Mouse (Mus musculus): ENCODE data around the gene Kmt2c. TPM values are rescaled to one million over a fixed set of nuclear protein-coding genes. Genes with fewer than 3 reads are reported as not detected.
A peak's percentile ranks its signal among the peaks of the same experiment; 100 is the strongest.
"Not testable (repeated sequence)": the region's sequence is repeated elsewhere in the genome, so short reads cannot be mapped to it uniquely, and the experiment has no call there.

Kmt2c gene
- polyA plus RNA-seq, 1 experiment from 2014 or later, result 15.3 TPM

DNA sequence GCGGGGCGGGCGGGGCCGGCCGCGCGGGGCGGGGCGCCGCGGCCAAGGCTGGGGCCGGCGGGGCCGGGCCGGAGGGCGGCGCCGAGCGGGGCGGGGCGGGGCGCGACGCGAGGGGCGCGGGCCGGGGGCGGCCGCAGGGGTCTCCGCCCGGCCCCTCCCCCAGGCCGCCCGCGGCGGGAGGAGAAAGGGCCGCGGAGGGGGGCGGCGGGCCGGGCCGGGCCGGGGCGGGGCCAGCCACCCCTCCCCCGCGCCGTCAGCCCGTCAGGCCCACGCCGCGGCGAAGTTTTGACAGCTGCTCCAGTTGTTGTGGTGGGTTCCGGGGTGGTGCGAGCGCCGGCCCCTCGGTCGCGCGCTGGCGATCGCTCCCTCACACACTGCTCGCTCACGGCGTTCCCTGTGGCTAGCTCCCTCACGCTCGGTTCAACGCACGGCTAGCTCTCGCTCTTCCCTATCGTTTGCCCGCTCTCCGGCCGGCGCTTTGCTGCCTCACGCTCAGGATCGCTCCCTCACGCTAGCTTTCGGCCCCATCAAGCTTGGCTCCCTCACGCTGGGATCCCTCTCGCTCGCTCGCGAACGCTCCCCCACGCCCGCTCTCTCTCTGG, 339 bp upstream of the Kmt2c start:
- Histone ChIP-seq H3K4me2 (ENCODE audit: low read length) (peak overlapping the region; percentile 75), H3K4me1 (ENCODE audit: control insufficient read depth, insufficient read depth, low read length) (peaks cover 25% of the 10 kb centered on the region), H3K9me3 (replicated peaks; ENCODE audit: control insufficient read depth, low read length, poor library complexity, severe bottlenecking) (no peaks in the 10 kb centered on the region), H3K36me3 (ENCODE audit: control insufficient read depth, insufficient read depth, low read length) (no peaks in the 10 kb centered on the region), H3K4me3 (ENCODE audit: low read depth, low read length) (peak overlapping the region; percentile 82), H3K27ac (ENCODE audit: low read length) (peak overlapping the region; percentile 99), H3K27me3 (ENCODE audit: control insufficient read depth, insufficient read depth, low read depth, low read length) (no peaks in the 10 kb centered on the region), H3K9ac (ENCODE audit: low read depth, low read length) (peak overlapping the region; percentile 97)
- ATAC-seq, result peak; percentile 86
- under 1% methylated on average over 40 of the region's 87 CpGs for WGBS

GRCm38 (mm10) chr5:25497720-25498345, 750 bp downstream of the Kmt2c start:
- peak; percentile 4; the same call in 1 of the 2 replicates for ATAC-seq
- WGBS, result under 1% methylated on average over 56 of the region's 78 CpGs
- Histone ChIP-seq H3K36me3 (ENCODE audit: control insufficient read depth, insufficient read depth, low read length) (no peaks in the 10 kb centered on the region), H3K9me3 (replicated peaks; ENCODE audit: control insufficient read depth, low read length, poor library complexity, severe bottlenecking) (no peaks in the 10 kb centered on the region), H3K9ac (ENCODE audit: low read depth, low read length) (peak overlapping the region; percentile 97), H3K4me3 (ENCODE audit: low read depth, low read length) (peak overlapping the region; percentile 82), H3K4me1 (ENCODE audit: control insufficient read depth, insufficient read depth, low read length) (peaks cover 25% of the 10 kb centered on the region), H3K27me3 (ENCODE audit: control insufficient read depth, insufficient read depth, low read depth, low read length) (no peaks in the 10 kb centered on the region), H3K27ac (ENCODE audit: low read length) (peak overlapping the region; percentile 99), H3K4me2 (ENCODE audit: low read length) (peak overlapping the region; percentile 91)

DNA sequence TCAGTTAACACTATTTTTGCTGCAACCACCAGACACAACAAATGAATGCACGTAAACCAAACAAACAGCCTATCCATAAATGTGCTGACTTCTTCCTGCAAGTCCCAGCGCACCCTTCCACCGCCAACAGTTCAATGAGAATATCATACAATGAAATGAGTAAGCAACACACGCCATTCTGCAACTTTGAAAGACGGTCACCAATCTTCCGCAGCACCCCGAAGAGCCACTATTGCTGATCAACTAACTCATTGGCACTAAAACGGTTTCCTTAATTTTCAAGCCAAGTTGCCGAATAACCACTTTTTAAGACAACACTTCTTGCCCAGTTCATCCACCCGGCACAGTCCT, 1.2 kb downstream of the Kmt2c start:
- WGBS, result 2% methylated on average over 10 of the region's 10 CpGs

GRCm38 (mm10) chr5:25496652-25497051, 1.9 kb downstream of the Kmt2c start:
- H3K4me2 ChIP-seq (ENCODE audit: low read length), result peak overlapping the region; percentile 91
- 43% methylated on average over 2 of the region's 2 CpGs for WGBS
- H3K4me1 ChIP-seq (ENCODE audit: control insufficient read depth, insufficient read depth, low read length), result peaks cover 25% of the 10 kb centered on the region
- ATAC-seq, result no peak
- peak overlapping the region; percentile 82 for H3K4me3 ChIP-seq (ENCODE audit: low read depth, low read length)
- H3K27me3 ChIP-seq (ENCODE audit: control insufficient read depth, insufficient read depth, low read depth, low read length), result no peaks in the 10 kb centered on the region
- no peaks in the 10 kb centered on the region for H3K36me3 ChIP-seq (ENCODE audit: control insufficient read depth, insufficient read depth, low read length)
- no peak overlapping the region for H3K27ac ChIP-seq (ENCODE audit: low read length)
- H3K9ac ChIP-seq (ENCODE audit: low read depth, low read length), result no peak overlapping the region
- no peaks in the 10 kb centered on the region for H3K9me3 ChIP-seq (replicated peaks; ENCODE audit: control insufficient read depth, low read length, poor library complexity, severe bottlenecking)

More for the DNA sequence above, 1.2 kb downstream of the Kmt2c start:
- Histone ChIP-seq H3K27me3 (ENCODE audit: control insufficient read depth, insufficient read depth, low read depth, low read length) (no peaks in the 10 kb centered on the region), H3K4me1 (ENCODE audit: control insufficient read depth, insufficient read depth, low read length) (peaks cover 25% of the 10 kb centered on the region), H3K9ac (ENCODE audit: low read depth, low read length) (peak overlapping the region; percentile 97), H3K27ac (ENCODE audit: low read length) (peak overlapping the region; percentile 99), H3K36me3 (ENCODE audit: control insufficient read depth, insufficient read depth, low read length) (no peaks in the 10 kb centered on the region), H3K9me3 (replicated peaks; ENCODE audit: control insufficient read depth, low read length, poor library complexity, severe bottlenecking) (no peaks in the 10 kb centered on the region), H3K4me2 (ENCODE audit: low read length) (peak overlapping the region; percentile 91), H3K4me3 (ENCODE audit: low read depth, low read length) (peak overlapping the region; percentile 82)
- no peak for ATAC-seq

GRCm38 (mm10) chr5:25478863-25479262, 19.7 kb downstream of the Kmt2c start:
- no peaks in the 10 kb centered on the region for H3K4me1 ChIP-seq (ENCODE audit: control insufficient read depth, insufficient read depth, low read length)
- H3K9ac ChIP-seq (ENCODE audit: low read depth, low read length), result no peak overlapping the region
- no peak for ATAC-seq
- no peak overlapping the region for H3K27ac ChIP-seq (ENCODE audit: low read length)
- no peaks in the 10 kb centered on the region for H3K36me3 ChIP-seq (ENCODE audit: control insufficient read depth, insufficient read depth, low read length)
- no peak overlapping the region for H3K4me3 ChIP-seq (ENCODE audit: low read depth, low read length)
- H3K4me2 ChIP-seq (ENCODE audit: low read length), result no peak overlapping the region
- H3K9me3 ChIP-seq (replicated peaks; ENCODE audit: control insufficient read depth, low read length, poor library complexity, severe bottlenecking), result no peaks in the 10 kb centered on the region
- no peaks in the 10 kb centered on the region for H3K27me3 ChIP-seq (ENCODE audit: control insufficient read depth, insufficient read depth, low read depth, low read length)

DNA sequence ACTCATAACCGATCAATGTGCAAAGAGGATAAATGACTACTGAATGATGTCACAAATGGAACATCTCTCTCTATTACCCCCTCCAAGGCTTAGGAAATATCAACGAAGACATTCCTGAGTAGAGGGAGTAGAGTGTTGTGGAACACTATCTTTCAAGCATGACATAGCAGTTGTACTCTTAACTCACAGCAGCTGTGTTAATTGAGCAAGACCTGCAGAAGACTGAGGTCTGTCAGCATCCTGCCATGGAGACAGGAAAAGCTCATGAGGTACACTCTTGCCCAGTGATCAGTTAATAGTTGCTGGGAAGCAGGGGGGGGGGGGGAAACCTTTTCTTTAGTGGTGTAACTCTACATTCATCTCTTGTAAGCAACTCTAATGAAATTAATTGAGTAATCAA, 22.8 kb downstream of the Kmt2c start:
- H3K27me3 ChIP-seq (ENCODE audit: control insufficient read depth, insufficient read depth, low read depth, low read length), result no peaks in the 10 kb centered on the region
- no peak for ATAC-seq

GRCm38 (mm10) chr5:25472070-25472469, 26.5 kb downstream of the Kmt2c start:
- Histone ChIP-seq H3K27ac (ENCODE audit: low read length) (peak overlapping the region; percentile 70; the same call in 1 of the 2 replicates), H3K4me1 (ENCODE audit: control insufficient read depth, insufficient read depth, low read length) (peaks cover 7% of the 10 kb centered on the region), H3K4me2 (ENCODE audit: low read length) (peak overlapping the region; percentile 59), H3K9ac (ENCODE audit: low read depth, low read length) (peak overlapping the region; percentile 50; the same call in 1 of the 2 replicates), H3K4me3 (ENCODE audit: low read depth, low read length) (peak overlapping the region; percentile 35), H3K36me3 (ENCODE audit: control insufficient read depth, insufficient read depth, low read length) (no peaks in the 10 kb centered on the region), H3K27me3 (ENCODE audit: control insufficient read depth, insufficient read depth, low read depth, low read length) (no peaks in the 10 kb centered on the region), H3K9me3 (replicated peaks; ENCODE audit: control insufficient read depth, low read length, poor library complexity, severe bottlenecking) (no peaks in the 10 kb centered on the region)
- ATAC-seq, result peak; percentile 67
- WGBS, result 0% methylated on average over 6 of the region's 6 CpGs

More for the DNA sequence above, 22.8 kb downstream of the Kmt2c start:
- 89% methylated on average over 2 of the region's 2 CpGs for WGBS
- Histone ChIP-seq H3K4me3 (ENCODE audit: low read depth, low read length) (no peak overlapping the region), H3K9me3 (replicated peaks; ENCODE audit: control insufficient read depth, low read length, poor library complexity, severe bottlenecking) (no peaks in the 10 kb centered on the region), H3K4me1 (ENCODE audit: control insufficient read depth, insufficient read depth, low read length) (peaks cover 7% of the 10 kb centered on the region), H3K27ac (ENCODE audit: low read length) (no peak overlapping the region), H3K36me3 (ENCODE audit: control insufficient read depth, insufficient read depth, low read length) (no peaks in the 10 kb centered on the region), H3K9ac (ENCODE audit: low read depth, low read length) (no peak overlapping the region), H3K4me2 (ENCODE audit: low read length) (no peak overlapping the region)

DNA sequence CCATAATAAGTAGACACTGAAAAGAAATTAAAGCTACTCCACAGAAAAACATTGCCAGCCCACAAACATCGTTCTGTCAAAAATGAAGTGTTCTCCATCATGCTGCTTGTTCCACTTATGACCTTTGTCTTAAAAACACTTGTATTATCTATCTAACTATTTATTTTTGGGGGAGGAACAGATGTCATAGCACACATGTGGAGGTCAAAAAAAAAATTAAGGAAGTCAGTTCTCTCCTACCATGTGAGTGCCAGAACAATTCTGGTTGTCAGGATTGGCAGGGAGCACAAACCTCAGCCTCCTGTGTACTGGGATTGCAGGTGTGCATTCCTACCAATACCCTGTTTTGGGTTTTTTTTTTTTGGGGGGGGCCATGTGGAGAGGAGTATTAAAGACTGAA, 36.6 kb downstream of the Kmt2c start:
- H3K9me3 ChIP-seq (replicated peaks; ENCODE audit: control insufficient read depth, low read length, poor library complexity, severe bottlenecking), result no peaks in the 10 kb centered on the region
- no peak overlapping the region for H3K4me2 ChIP-seq (ENCODE audit: low read length)
- no peak overlapping the region for H3K9ac ChIP-seq (ENCODE audit: low read depth, low read length)
- WGBS, result 95% methylated on average over 1 of the region's 1 CpGs
- H3K27ac ChIP-seq (ENCODE audit: low read length), result no peak overlapping the region
- H3K36me3 ChIP-seq (ENCODE audit: control insufficient read depth, insufficient read depth, low read length), result no peaks in the 10 kb centered on the region
- no peak overlapping the region for H3K4me3 ChIP-seq (ENCODE audit: low read depth, low read length)
- no peaks in the 10 kb centered on the region for H3K4me1 ChIP-seq (ENCODE audit: control insufficient read depth, insufficient read depth, low read length)
- ATAC-seq, result no peak
- H3K27me3 ChIP-seq (ENCODE audit: control insufficient read depth, insufficient read depth, low read depth, low read length), result no peaks in the 10 kb centered on the region

DNA sequence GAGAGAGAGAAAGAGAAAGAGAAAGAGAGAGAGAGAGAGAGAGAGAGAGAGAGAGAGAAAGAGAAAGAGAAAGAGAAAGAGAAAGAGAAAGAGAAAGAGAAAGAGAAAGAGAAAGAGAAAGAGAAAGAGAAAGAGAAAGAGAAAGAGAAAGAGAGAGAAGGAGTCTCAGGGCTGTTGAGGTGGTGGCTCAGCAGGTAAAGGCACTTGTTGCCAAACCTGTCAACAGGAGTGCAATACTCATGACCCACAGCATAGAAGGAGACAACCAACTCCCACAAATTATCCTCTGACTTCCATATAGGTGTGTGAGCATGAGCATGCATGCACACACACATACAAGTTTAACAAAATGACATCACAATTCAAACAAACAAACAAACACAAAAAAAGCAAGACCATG, 43.2 kb downstream of the Kmt2c start:
- H3K27me3 ChIP-seq (ENCODE audit: control insufficient read depth, insufficient read depth, low read depth, low read length); H3K27ac ChIP-seq (ENCODE audit: low read length); ATAC-seq; H3K4me3 ChIP-seq (ENCODE audit: low read depth, low read length); H3K4me1 ChIP-seq (ENCODE audit: control insufficient read depth, insufficient read depth, low read length); H3K9me3 ChIP-seq (replicated peaks; ENCODE audit: control insufficient read depth, low read length, poor library complexity, severe bottlenecking); H3K9ac ChIP-seq (ENCODE audit: low read depth, low read length); H3K4me2 ChIP-seq (ENCODE audit: low read length); H3K36me3 ChIP-seq (ENCODE audit: control insufficient read depth, insufficient read depth, low read length): not testable (repeated sequence)

Measured in midbrain, embryonic 16.5 days (tissue).